In the genomic region with DNA sequence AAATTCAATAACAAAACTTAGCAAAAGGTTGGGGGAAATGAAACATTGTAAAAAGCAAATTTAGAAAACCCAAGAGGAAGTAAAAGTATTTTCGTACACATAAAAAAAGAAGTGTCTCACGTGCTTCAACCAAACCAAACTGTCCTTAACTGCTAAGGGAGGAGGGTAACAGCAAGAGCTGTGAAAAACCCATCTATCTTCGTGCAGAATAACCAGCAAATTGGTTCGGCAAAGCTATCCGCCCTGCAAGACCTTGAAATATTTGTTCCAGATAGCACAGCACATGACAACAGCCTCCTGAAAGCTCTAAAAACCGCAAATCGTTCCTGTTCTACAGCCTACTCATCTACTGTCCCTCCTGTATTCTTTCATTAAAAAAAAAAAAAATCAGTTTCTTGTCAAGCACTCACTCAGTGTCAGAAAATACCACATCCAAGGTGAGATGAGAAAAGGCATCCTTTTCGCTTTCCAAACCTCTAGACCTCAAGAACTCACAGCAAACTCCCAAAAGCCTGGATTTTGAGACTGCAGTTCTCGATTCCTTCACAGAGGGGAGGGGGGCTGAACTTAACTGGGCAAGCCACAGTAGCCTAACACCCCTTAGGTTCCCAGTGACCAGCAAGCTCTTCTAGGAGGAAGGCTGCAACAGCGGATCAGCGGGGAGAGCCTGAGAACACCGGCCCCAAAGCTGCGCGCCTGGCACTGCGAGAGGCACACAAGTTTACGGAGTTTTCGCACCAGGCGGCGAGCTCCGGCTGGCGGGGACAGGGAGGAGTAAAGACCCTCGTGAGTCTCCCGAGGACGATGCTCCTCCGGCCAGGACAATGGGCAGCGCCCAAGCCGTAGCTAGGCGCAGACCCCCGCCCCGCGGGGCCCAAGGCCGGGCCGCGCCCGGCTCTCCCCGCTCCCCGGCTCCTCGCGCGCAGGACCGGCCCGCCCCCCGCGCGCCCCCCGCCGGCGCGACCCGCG, we compare ENCODE assay signal across 8 mouse cellular contexts. TPM values are rescaled to one million over a fixed set of nuclear protein-coding genes. Genes with fewer than 3 reads are reported as not detected.
DNase-seq lines count a peak whose midpoint lies in the region; ATAC-seq and TF ChIP-seq lines count a peak whose summit lies in the region.

No protein-coding gene starts in this region.

- peak in 1 of 2 experiments; percentile 56 for DNase-seq in left cerebral cortex, adult 2 months (ENCODE audit: extremely low spot score in 1 of 2, low spot score in 2 of 2)
- no peak for DNase-seq in left cerebral cortex, adult 11 months (ENCODE audit: low spot score)
- DNase-seq in NIH3T3 (ENCODE audit: low read depth): peak; percentile 60
- peak; percentile 41 for DNase-seq in hindbrain, embryonic 14.5 days (ENCODE audit: low spot score)
- DNase-seq in liver, embryonic 14.5 days (ENCODE audit: low read depth in 3 of 3, low spot score in 3 of 3): no peak
- DNase-seq in retina, postnatal 1 day: no peak

- peak overlapping the region; percentile 84 for H3K4me3 ChIP-seq in left cerebral cortex, adult 2 months
- peak overlapping the region; percentile 85 for H3K4me3 ChIP-seq in hindbrain, embryonic 14.5 days (replicated peaks; ENCODE audit: low read length)
- H3K4me3 ChIP-seq in liver, embryonic 14.5 days (ENCODE audit: insufficient read depth in 1 of 2, low read depth in 2 of 2, low read length in 2 of 2): peak overlapping the region; percentile 78 to 89
- peak overlapping the region; percentile 79 for H3K4me3 ChIP-seq in neural tube, embryonic 14.5 days (ENCODE audit: low read depth, low read length)

- intact Hi-C loops in left cerebral cortex, adult 2 months (cut with DNase I): no loop called here

- H3K9me3 ChIP-seq in hindbrain, embryonic 14.5 days (ENCODE audit: control insufficient read depth, low read length): no peaks in the 10 kb centered on the region
- H3K9me3 ChIP-seq in liver, embryonic 14.5 days (ENCODE audit: control insufficient read depth, low read length): no peaks in the 10 kb centered on the region
- no peaks in the 10 kb centered on the region for H3K9me3 ChIP-seq in neural tube, embryonic 14.5 days (ENCODE audit: control insufficient read depth, low read length)

- WGBS in hindbrain, embryonic 14.5 days: 3% methylated on average over 40 of the region's 51 CpGs
- 1% methylated on average over 38 of the region's 51 CpGs for WGBS in liver, embryonic 14.5 days (ENCODE audit: insufficient replicate concordance)
- WGBS in neural tube, embryonic 14.5 days: 2% methylated on average over 50 of the region's 51 CpGs

- TF ChIP-seq EP300 in liver, embryonic 14.5 days (IDR thresholded peaks at IDR 0.05; ENCODE audit: low read depth): no peak

- peak; percentile 22; the same call in 1 of the 2 replicates for ATAC-seq in erythroblast, adult 5-6 weeks (replicated peaks; ENCODE audit: low FRiP score, poor library complexity, severe bottlenecking)
- ATAC-seq in hindbrain, embryonic 14.5 days (ENCODE audit: low FRiP score): peak; percentile 75
- peak; percentile 32 for ATAC-seq in liver, embryonic 14.5 days (ENCODE audit: insufficient read depth)
- peak; percentile 76 for ATAC-seq in neural tube, embryonic 14.5 days (ENCODE audit: low read depth)

- no peaks in the 10 kb centered on the region for H3K36me3 ChIP-seq in hindbrain, embryonic 14.5 days (replicated peaks; ENCODE audit: control insufficient read depth, insufficient read depth)
- no peaks in the 10 kb centered on the region; the same call in 1 of the 2 replicates for H3K36me3 ChIP-seq in liver, embryonic 14.5 days (replicated peaks; ENCODE audit: control insufficient read depth, insufficient read depth, low read depth)
- no peaks in the 10 kb centered on the region for H3K36me3 ChIP-seq in neural tube, embryonic 14.5 days (ENCODE audit: control insufficient read depth, insufficient read depth, low read length)

- H3K4me1 ChIP-seq in hindbrain, embryonic 14.5 days (replicated peaks; ENCODE audit: control insufficient read depth, insufficient read depth, low read length): peaks cover 19% of the 10 kb centered on the region
- H3K4me1 ChIP-seq in liver, embryonic 14.5 days (replicated peaks; ENCODE audit: control insufficient read depth in 2 of 2, insufficient read depth in 2 of 2, low read length in 1 of 2): peaks cover 37 to 48% of the 10 kb centered on the region in 2 experiments
- peaks cover 19% of the 10 kb centered on the region for H3K4me1 ChIP-seq in neural tube, embryonic 14.5 days (ENCODE audit: control insufficient read depth, insufficient read depth, low read length)

- H3K27ac ChIP-seq in left cerebral cortex, adult 2 months: peak overlapping the region; percentile 78
- H3K27ac ChIP-seq in hindbrain, embryonic 14.5 days: peak overlapping the region; percentile 79
- H3K27ac ChIP-seq in liver, embryonic 14.5 days: peak overlapping the region; percentile 14
- peak overlapping the region; percentile 83 for H3K27ac ChIP-seq in neural tube, embryonic 14.5 days (ENCODE audit: low read depth, low read length)

- no peaks in the 10 kb centered on the region for H3K27me3 ChIP-seq in hindbrain, embryonic 14.5 days (ENCODE audit: control insufficient read depth, insufficient read depth, low read length)
- H3K27me3 ChIP-seq in liver, embryonic 14.5 days (ENCODE audit: control insufficient read depth, insufficient read depth, low read length): no peaks in the 10 kb centered on the region
- H3K27me3 ChIP-seq in neural tube, embryonic 14.5 days (ENCODE audit: control insufficient read depth, insufficient read depth, low read length): peaks cover 2% of the 10 kb centered on the region; the same call in 1 of the 2 replicates

- TF ChIP-seq CTCF in left cerebral cortex, adult 2 months (IDR thresholded peaks at IDR 0.05): no peak
- 0 out of 2 replicates have a peak, but pooled peaks have one; percentile 4 for TF ChIP-seq CTCF in liver, embryonic 14.5 days (IDR thresholded peaks at IDR 0.05; ENCODE audit: low read depth)

- H3K4me2 ChIP-seq in hindbrain, embryonic 14.5 days (replicated peaks): peak overlapping the region; percentile 86
- peak overlapping the region; percentile 85 for H3K4me2 ChIP-seq in liver, embryonic 14.5 days (ENCODE audit: low read depth)
- peak overlapping the region; percentile 80 for H3K4me2 ChIP-seq in neural tube, embryonic 14.5 days (ENCODE audit: low read depth, low read length)

- peak overlapping the region; percentile 69 for H3K9ac ChIP-seq in hindbrain, embryonic 14.5 days
- peak overlapping the region; percentile 81 for H3K9ac ChIP-seq in liver, embryonic 14.5 days (replicated peaks)
- H3K9ac ChIP-seq in neural tube, embryonic 14.5 days (replicated peaks; ENCODE audit: low read depth, low read length): peak overlapping the region; percentile 82

RNA-seq across cellular contexts. Expression of a gene that starts 0.5 kb away (rescaled TPM):
- 10 to 100 TPM; 82.1 to 88.2 TPM for total RNA-seq in left cerebral cortex, adult 2 months (2021)
- 2.9 and 14.0 TPM in 2 replicates for total RNA-seq in erythroblast, adult 5-6 weeks (2015; ENCODE audit: low replicate concordance)
- total RNA-seq in erythroblast, adult 5-6 weeks (2017; ENCODE audit: low replicate concordance): 7.8 and 18.0 TPM in 2 replicates
- polyA plus RNA-seq in hindbrain, embryonic 14.5 days (2014; fragmentation: Nextera tagmentation; extraction: Ambion mirVana): 106 and 110 TPM in 2 replicates
- polyA plus RNA-seq in liver, embryonic 14.5 days (2012; rRNA removed): 13.0 and 18.6 TPM in 2 replicates
- polyA plus RNA-seq in liver, embryonic 14.5 days (2014; fragmentation: Nextera tagmentation; extraction: Ambion mirVana): 23.6 and 28.4 TPM in 2 replicates
- 99.8 and 112 TPM in 2 replicates for polyA plus RNA-seq in neural tube, embryonic 14.5 days (2014; fragmentation: Nextera tagmentation; extraction: Ambion mirVana)

RNA-seq across cellular contexts. Expression of a gene that starts 0.7 kb away (rescaled TPM):
- total RNA-seq in left cerebral cortex, adult 2 months (2021): 10 to 100 TPM; 20.3 to 22.1 TPM
- 16.5 and 24.5 TPM in 2 replicates for total RNA-seq in erythroblast, adult 5-6 weeks (2015; ENCODE audit: low replicate concordance)
- 5.4 and 7.2 TPM in 2 replicates for total RNA-seq in erythroblast, adult 5-6 weeks (2017; ENCODE audit: low replicate concordance)
- 11.4 and 11.7 TPM in 2 replicates for polyA plus RNA-seq in hindbrain, embryonic 14.5 days (2014; fragmentation: Nextera tagmentation; extraction: Ambion mirVana)
- polyA plus RNA-seq in liver, embryonic 14.5 days (2012; rRNA removed): 9.6 and 10.9 TPM in 2 replicates
- 10.2 and 12.6 TPM in 2 replicates for polyA plus RNA-seq in liver, embryonic 14.5 days (2014; fragmentation: Nextera tagmentation; extraction: Ambion mirVana)
- polyA plus RNA-seq in neural tube, embryonic 14.5 days (2014; fragmentation: Nextera tagmentation; extraction: Ambion mirVana): 10.3 and 14.6 TPM in 2 replicates

Comparison
In these comparisons a context has a peak if more than half of its experiments do, and no peak if none do; other contexts are left out.
1. DNase-seq: peak in NIH3T3 (single experiment) and hindbrain, embryonic 14.5 days (single experiment); none in left cerebral cortex, adult 11 months (single experiment), liver, embryonic 14.5 days (0 of 3) and retina, postnatal 1 day (single experiment).
2. H3K27ac ChIP-seq: peak in every context shown above with its lines; median percentile 83 in neural tube, embryonic 14.5 days; 79 in hindbrain, embryonic 14.5 days; 78 in left cerebral cortex, adult 2 months; 14 in liver, embryonic 14.5 days.
3. ATAC-seq: peak in every context shown above with its lines; median percentile 76 in neural tube, embryonic 14.5 days; 75 in hindbrain, embryonic 14.5 days; 32 in liver, embryonic 14.5 days; 22 in erythroblast, adult 5-6 weeks.
4. Peak in every context shown above with its lines, with median percentiles within 50 percentile points of each other: H3K4me3 ChIP-seq, H3K4me2 ChIP-seq and H3K9ac ChIP-seq.